Mouse (Mus musculus): ENCODE data around the gene Syne1. TPM values are rescaled to one million over a fixed set of nuclear protein-coding genes. Genes with fewer than 3 reads are reported as not detected.

The Syne1 gene
- polyA plus RNA-seq, 1 experiment: 67.1 TPM

GRCm38 (mm10) chr10:5130495-5130894, 420.8 kb downstream of the Syne1 start:
- H3K27ac ChIP-seq (ENCODE audit: control insufficient read depth, insufficient read depth, low read depth, low read length, poor library complexity): no peak overlapping the region
- TF ChIP-seq POLR2A (IDR thresholded peaks at IDR 0.05; ENCODE audit: borderline replicate concordance, control insufficient read depth, low read depth, low read length) (no peak), CTCF (IDR thresholded peaks at IDR 0.05; ENCODE audit: control insufficient read depth, insufficient read depth, low read length) (no peak)
- WGBS: 82% methylated on average over 1 of the region's 1 CpGs
- H3K4me1 ChIP-seq (ENCODE audit: control insufficient read depth, insufficient read depth, low read length): no peaks in the 10 kb centered on the region
- no peak overlapping the region for H3K4me3 ChIP-seq (replicated peaks; ENCODE audit: control insufficient read depth, low read depth, low read length)

- WGBS: 96% methylated on average over 7 of the region's 7 CpGs
- H3K4me1 ChIP-seq (ENCODE audit: control insufficient read depth, insufficient read depth, low read length): no peaks in the 10 kb centered on the region
- no peak for TF ChIP-seq POLR2A (IDR thresholded peaks at IDR 0.05; ENCODE audit: borderline replicate concordance, control insufficient read depth, low read depth, low read length)
- no peak for TF ChIP-seq CTCF (IDR thresholded peaks at IDR 0.05; ENCODE audit: control insufficient read depth, insufficient read depth, low read length)
Observed at GRCm38 (mm10) chr10:5124757-5125156, 426.5 kb downstream of the Syne1 start.

GRCm38 (mm10) chr10:5116720-5117119, 434.6 kb downstream of the Syne1 start:
- 89% methylated on average over 6 of the region's 6 CpGs for WGBS
- TF ChIP-seq CTCF (IDR thresholded peaks at IDR 0.05; ENCODE audit: control insufficient read depth, insufficient read depth, low read length): no peak
- no peak overlapping the region for H3K4me3 ChIP-seq (replicated peaks; ENCODE audit: control insufficient read depth, low read depth, low read length)
- H3K27ac ChIP-seq (ENCODE audit: control insufficient read depth, insufficient read depth, low read depth, low read length, poor library complexity): no peak overlapping the region
- H3K4me1 ChIP-seq (ENCODE audit: control insufficient read depth, insufficient read depth, low read length): no peaks in the 10 kb centered on the region

More at GRCm38 (mm10) chr10:5124757-5125156, 426.5 kb downstream of the Syne1 start:
- Histone ChIP-seq H3K27ac (ENCODE audit: control insufficient read depth, insufficient read depth, low read depth, low read length, poor library complexity) (no peak overlapping the region), H3K4me3 (replicated peaks; ENCODE audit: control insufficient read depth, low read depth, low read length) (no peak overlapping the region)

- no peaks in the 10 kb centered on the region for H3K4me1 ChIP-seq (ENCODE audit: control insufficient read depth, insufficient read depth, low read length)
- no peak overlapping the region for H3K27ac ChIP-seq (ENCODE audit: control insufficient read depth, insufficient read depth, low read depth, low read length, poor library complexity)
- WGBS: 92% methylated on average over 5 of the region's 5 CpGs
- TF ChIP-seq POLR2A (IDR thresholded peaks at IDR 0.05; ENCODE audit: borderline replicate concordance, control insufficient read depth, low read depth, low read length) (no peak), CTCF (IDR thresholded peaks at IDR 0.05; ENCODE audit: control insufficient read depth, insufficient read depth, low read length) (no peak)
- H3K4me3 ChIP-seq (replicated peaks; ENCODE audit: control insufficient read depth, low read depth, low read length): no peak overlapping the region
Observed at GRCm38 (mm10) chr10:5116155-5116554, 435.1 kb downstream of the Syne1 start.

- TF ChIP-seq CTCF (IDR thresholded peaks at IDR 0.05; ENCODE audit: control insufficient read depth, insufficient read depth, low read length): no peak
- no peak for TF ChIP-seq POLR2A (IDR thresholded peaks at IDR 0.05; ENCODE audit: borderline replicate concordance, control insufficient read depth, low read depth, low read length)
- Histone ChIP-seq H3K4me1 (ENCODE audit: control insufficient read depth, insufficient read depth, low read length) (no peaks in the 10 kb centered on the region), H3K27ac (ENCODE audit: control insufficient read depth, insufficient read depth, low read depth, low read length, poor library complexity) (no peak overlapping the region), H3K4me3 (replicated peaks; ENCODE audit: control insufficient read depth, low read depth, low read length) (no peak overlapping the region)
- WGBS: 82% methylated on average over 5 of the region's 5 CpGs
Observed at GRCm38 (mm10) chr10:5110773-5111172, 440.5 kb downstream of the Syne1 start.

GRCm38 (mm10) chr10:5097754-5098137, 453.5 kb downstream of the Syne1 start:
- H3K4me1 ChIP-seq (ENCODE audit: control insufficient read depth, insufficient read depth, low read length): no peaks in the 10 kb centered on the region
- 75% methylated on average over 2 of the region's 2 CpGs for WGBS
- no peak overlapping the region for H3K4me3 ChIP-seq (replicated peaks; ENCODE audit: control insufficient read depth, low read depth, low read length)
- TF ChIP-seq POLR2A (IDR thresholded peaks at IDR 0.05; ENCODE audit: borderline replicate concordance, control insufficient read depth, low read depth, low read length): no peak
- no peak for TF ChIP-seq CTCF (IDR thresholded peaks at IDR 0.05; ENCODE audit: control insufficient read depth, insufficient read depth, low read length)
- no peak overlapping the region for H3K27ac ChIP-seq (ENCODE audit: control insufficient read depth, insufficient read depth, low read depth, low read length, poor library complexity)

GRCm38 (mm10) chr10:5096996-5097753, 454.1 kb downstream of the Syne1 start:
- Histone ChIP-seq H3K4me3 (replicated peaks; ENCODE audit: control insufficient read depth, low read depth, low read length) (no peak overlapping the region), H3K27ac (ENCODE audit: control insufficient read depth, insufficient read depth, low read depth, low read length, poor library complexity) (no peak overlapping the region), H3K4me1 (ENCODE audit: control insufficient read depth, insufficient read depth, low read length) (no peaks in the 10 kb centered on the region)
- TF ChIP-seq CTCF (IDR thresholded peaks at IDR 0.05; ENCODE audit: control insufficient read depth, insufficient read depth, low read length) (no peak), POLR2A (IDR thresholded peaks at IDR 0.05; ENCODE audit: borderline replicate concordance, control insufficient read depth, low read depth, low read length) (no peak)
- WGBS: 89% methylated on average over 10 of the region's 10 CpGs

GRCm38 (mm10) chr10:5089133-5089532, 462.1 kb downstream of the Syne1 start:
- WGBS: 95% methylated on average over 4 of the region's 4 CpGs

More at GRCm38 (mm10) chr10:5089133-5089532, 462.1 kb downstream of the Syne1 start:
- H3K4me1 ChIP-seq (ENCODE audit: control insufficient read depth, insufficient read depth, low read length): no peaks in the 10 kb centered on the region
- H3K4me3 ChIP-seq (replicated peaks; ENCODE audit: control insufficient read depth, low read depth, low read length): no peak overlapping the region
- H3K27ac ChIP-seq (ENCODE audit: control insufficient read depth, insufficient read depth, low read depth, low read length, poor library complexity): no peak overlapping the region
- TF ChIP-seq POLR2A (IDR thresholded peaks at IDR 0.05; ENCODE audit: borderline replicate concordance, control insufficient read depth, low read depth, low read length) (no peak), CTCF (IDR thresholded peaks at IDR 0.05; ENCODE audit: control insufficient read depth, insufficient read depth, low read length) (no peak)

Measured in bone marrow, adult 2 months (tissue).